Mouse (Mus musculus) testis, postnatal 14 days (tissue): Measurements from ENCODE around the gene Efcab11.

Source experiments
- DNase-seq: peaks from one replicate; pipeline ENCODE4 v3.0.0; 2021; ENCODE audit warnings: low spot score

Gene Efcab11

DNA sequence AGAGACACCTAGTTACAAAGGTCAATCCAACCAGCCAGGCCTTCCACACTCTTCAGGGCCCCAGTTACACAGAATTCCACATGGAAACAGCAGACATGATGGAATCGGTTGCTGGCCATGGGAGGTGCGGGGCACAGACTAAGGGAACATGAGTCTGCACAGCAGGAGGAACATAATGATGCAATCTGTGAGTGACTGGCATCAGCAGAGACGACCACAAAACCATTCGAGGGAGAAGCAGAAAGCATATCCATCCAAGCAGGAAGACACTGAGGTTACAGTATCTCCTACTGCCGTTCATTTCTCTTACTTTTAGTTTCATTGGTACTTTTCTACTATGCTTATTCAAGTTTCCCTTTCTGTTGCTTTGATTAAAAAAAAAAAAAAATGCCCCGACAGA, 9.6 kb downstream of the Efcab11 start:
- DNase-seq: no peak

DNA sequence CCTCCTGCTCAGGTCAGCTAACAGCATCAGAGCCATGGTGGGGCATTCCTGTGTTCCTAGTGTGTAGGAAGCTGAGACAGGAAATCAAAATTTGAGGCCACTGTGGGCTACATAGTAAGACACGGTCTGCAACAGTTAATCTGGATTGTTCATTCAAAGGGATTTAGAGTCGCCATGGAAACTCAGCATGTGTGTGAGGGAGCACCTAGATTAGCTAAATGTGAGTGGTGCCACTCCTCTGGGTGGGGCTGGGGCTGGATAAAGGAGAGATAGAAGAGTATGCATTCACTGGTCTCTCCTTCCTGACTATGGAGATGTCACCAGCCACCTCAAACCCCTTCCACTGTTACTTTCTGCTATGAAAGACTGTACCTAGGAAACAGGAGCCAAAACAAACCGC, 10.8 kb downstream of the Efcab11 start:
- no peak for DNase-seq

DNA sequence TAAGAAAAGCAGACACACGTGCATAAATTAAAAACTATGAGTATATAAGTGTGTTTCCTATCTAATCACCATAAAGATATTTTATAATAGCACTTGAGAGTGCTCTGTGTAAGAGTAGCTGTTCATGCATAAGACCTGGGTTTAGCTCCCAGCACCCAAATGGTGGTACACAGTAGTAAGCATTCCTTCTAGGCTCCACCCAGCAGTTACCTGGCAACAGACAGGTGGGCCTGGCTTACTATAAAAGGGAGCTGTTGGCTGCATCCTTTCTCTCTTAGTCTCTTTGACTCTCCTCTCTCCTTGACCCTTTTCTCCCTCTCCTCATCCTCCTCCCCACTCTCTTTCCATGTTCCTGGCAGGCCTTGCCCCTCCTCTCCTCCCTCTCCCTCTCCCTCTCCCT, 15.4 kb downstream of the Efcab11 start:
- DNase-seq: no peak

DNA sequence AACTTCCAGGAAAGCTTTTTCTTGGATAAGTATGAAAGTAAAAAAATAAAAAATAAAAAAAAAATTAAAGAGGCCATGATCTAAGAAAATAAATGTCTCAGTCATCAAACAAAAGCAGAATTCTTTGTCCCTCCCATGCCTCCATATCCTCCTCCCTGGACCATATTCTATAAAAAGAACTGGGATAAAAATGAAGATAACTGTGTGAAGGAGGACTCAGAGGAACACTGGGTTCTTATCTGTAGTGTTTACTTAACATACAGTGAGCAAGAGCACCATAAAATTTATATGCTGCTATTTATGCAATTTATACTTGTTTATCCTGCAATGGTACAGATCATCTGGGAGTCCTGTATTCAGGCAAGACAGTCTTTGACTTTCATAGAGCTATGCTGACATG, 19.6 kb downstream of the Efcab11 start:
- no peak for DNase-seq

DNA sequence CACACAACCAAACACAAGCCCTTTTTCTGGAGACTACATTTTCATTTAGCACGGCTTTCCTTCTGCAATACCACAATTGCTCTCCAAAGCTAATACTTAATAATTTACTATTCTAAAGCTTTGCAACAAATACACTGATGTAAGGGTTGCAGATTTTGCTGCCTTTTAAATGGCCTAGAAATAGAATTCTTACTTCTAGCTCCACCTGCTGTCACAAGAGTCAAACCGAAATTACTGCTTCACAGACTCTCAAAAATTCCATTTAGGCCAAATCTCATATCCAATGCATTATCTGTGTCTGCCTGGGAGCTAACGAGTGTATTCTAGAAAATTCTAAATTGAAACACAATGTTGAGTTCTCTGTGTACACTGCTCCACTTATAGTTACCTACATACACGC, 23.3 kb downstream of the Efcab11 start:
- DNase-seq: no peak

DNA sequence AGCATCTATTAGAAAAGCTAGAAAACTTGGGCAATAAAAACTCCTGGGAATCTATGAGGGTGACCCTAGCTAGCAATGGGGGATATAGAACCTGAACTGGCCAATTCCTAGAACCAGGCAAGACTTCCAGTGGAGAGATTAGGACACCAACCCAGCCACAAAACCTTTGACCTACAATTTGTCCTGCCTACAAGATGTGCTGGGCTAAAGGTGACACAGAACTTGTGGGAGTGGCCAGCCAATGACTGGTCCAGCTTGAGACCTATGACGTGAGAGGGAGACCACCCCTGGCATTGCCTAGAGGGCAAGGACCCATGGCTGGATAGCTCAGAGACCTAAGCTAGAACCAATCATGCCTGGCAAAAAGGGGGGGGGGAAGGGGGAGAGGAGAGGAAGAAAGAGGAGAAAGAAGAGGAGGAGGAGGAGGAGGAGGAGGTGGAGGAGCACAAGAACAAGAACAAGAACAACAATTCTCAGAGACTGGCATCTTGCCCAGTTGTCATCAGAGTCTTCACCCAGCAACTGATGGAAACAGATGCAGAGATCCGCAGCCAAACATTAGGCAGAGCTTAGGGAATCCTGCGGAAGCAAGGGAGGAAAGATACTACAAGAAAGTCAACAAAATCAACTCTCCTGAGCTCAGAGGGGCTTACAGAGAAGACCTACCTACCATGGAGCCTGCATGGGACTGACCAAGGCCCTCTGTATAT, 24.7 kb downstream of the Efcab11 start:
- no peak for DNase-seq

DNA sequence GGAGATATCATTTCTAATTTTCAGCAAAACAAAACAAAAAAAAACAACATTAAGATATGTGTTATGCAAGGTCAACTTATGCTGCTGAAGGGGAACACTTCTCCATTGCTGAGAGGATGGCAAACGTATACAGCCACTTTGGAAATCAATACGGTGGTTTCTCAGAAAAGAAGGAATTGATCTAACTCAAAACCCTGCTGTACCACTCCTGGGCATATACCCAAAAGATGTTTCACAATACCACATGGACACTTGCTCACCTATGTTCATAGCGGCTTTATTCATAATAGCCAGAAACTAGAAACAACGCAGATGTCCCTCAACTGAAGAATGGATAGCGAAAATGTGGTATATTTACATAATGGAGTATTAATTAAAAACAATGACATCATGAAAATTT, 25.6 kb downstream of the Efcab11 start:
- DNase-seq: no peak

DNA sequence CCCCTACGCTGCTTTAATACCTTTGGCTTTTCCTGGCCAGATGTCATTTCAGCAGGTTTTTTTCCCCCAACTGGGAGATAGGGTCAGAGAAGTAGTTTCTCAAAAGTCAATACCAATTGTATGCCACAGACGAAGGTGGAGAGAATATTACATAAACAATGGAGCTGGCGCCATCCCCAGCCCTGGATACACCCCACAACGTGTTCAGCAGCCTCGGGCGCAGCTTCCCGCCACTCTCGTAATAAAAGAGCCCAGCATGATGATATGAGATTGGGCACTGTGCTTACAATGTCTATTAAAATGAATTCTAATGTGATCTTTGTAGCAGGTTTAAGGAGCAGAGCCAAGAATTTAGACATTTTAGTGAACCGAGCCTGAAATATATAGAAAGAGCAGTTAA, 28.2 kb downstream of the Efcab11 start:
- DNase-seq: no peak

DNA sequence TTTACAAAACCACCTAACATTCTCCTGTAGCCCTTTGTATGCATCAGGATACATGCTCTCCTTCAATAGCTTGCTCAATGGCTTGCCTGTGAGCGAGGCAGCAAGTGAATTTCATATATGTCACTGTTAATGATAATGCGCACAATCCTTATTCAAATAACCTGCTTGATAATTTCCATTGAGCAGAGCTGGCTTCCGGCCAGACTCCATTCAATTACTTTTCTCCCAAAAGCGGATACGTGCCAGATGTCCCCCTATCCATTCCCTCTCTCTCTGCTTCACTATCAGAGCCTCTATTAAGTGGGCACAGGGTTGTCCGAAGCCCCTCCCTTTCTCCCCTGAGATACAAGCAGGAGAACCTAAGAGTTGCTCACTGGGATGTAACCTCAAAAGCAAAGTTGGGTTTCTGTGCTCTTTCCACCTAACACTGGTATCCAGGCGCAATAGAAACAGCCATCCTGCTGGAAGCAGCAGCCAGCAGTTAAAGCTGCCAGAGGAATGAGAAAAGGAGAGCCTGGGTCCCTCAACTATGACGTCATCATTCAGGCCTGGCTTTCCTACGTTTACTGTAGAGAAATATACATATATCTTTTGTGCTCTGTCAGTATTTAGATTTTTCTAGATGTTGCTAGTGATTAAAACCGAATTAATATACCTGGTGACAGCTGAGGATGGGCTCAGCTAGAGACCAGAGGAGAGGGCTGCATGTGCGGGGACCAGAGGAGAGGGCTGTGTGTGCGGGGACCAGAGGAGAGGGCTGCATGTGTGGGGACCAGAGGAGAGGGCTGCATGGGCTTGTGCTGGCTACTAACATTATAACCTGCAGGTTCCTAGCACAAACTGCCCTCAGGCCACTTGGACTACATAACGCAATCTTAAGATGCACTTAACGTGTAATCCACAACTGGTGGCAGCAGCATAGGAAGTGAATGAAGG, 30.6 kb downstream of the Efcab11 start:
- no peak for DNase-seq

DNA sequence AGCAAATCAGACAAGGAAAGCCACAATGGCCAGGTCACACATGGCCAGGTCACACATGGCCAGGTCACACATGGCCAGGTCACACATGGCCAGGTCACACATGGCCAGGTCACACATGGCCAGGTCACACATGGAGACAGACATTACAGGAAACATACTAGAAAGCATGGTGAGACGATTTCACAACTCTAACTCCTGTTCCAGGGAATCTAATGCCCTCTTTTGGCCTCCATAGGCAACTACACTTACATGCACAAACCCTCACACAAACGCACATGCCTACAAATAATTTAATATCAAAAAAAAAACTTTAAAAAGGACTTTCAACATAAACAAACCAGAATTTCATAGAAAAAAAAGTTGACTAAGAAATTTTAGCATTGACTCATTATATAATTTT, 34.2 kb downstream of the Efcab11 start:
- DNase-seq: no peak

DNA sequence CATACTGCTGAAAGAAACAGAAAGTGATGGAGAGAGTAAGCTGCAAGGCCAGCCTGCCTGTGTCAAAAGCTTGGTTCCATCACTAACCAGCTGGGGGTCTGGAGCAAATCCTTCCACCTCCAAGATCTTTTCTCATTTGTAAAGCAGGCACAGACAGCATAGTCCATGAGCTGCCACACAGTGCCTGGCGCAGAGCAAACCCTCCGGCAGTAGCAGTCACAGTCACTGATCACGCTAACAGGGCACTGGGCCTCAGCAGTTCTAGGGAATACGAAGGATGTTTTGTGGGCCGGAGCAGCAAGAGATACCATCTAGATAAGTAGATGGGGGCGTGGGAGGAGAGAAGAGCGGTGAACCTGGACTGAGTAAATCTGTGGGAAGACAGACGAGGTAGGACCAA, 39.3 kb downstream of the Efcab11 start:
- no peak for DNase-seq

DNA sequence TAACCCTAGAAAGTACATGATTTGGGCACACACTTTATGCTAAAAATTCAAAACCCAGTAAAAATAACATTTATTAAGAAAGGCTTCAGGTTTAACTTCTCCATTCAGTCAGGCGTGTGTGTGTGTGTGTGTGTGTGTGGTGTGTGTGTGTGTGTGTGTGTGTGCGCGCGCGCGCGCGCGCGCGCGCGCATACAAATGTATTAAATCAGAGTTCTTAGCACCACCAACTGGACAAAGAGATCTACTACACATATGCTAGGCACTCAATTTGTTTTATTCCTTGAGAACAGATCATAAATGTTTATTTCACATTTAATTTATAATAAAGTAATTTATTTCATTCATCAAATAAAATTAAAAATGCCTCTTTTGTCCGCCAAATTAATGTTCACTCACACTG, 45.5 kb downstream of the Efcab11 start:
- no peak for DNase-seq

DNA sequence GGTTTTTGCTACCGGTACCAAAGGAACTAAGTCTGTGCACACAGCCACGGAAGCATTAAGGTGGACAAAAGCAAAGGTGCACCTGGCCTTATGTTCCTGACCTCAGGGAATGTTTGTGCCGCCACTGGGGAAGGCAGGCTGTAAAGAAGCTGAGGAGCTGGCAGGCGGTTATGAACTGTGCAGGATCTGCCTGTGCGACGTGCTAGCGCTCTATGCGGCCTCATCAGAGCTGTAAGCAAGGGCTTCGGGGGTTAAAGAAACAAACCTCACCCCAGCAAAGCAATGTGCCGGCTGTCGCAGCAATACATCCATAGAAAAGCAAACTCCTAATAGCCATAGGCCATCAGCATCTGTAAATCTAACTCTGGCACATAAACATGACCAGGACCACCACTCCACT, 46.1 kb downstream of the Efcab11 start:
- no peak for DNase-seq

DNA sequence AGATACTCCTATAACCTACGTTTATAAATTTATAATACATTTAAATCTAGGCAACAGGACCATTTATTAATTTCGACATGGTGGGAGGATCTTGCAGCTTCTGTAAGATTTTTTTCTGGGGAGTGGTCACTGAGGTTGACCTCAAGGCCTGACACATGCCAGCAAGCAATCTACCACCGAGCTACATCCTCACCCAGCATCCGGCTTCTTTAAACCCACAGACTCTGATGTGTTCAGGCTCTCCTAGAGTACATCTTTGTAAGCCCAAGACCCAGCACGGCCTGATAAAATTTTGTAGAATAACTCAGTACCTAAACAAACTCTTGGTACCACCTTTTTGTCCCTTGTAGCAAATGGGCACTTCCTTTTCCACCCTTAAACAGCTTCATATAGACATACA, 46.7 kb downstream of the Efcab11 start:
- no peak for DNase-seq

DNA sequence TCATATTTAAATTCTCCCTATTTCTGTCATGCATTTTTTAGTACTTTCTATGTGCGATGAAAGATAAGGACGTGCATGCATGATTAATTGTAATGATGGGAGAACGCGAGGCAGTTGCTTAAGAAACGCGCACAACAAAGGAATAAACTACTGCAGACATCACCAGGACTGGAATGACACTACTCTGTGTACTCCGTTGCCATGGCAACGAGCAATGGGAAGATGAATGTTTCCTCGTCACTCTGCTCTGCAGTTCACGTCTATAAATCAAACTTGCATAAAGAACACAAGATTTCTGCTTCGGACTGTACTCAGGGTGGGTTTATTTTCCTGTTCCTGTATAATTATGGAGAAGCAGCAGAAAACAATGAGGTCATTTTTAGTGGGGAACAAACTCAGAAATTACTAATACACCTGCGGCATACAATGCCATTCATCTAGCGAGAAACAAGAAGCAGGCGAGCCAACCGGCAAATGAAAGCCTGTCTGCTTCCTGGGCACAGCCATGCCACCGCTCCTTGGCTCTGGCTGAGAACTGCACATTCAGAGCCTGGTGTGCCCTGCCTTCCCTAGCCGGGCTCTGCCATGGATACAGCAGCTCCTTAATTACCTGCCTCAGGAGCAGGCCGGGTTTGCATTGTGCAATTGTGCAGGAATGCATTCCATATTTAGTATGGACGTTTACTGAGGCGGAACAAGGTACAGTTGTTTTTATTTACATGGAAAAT, 47.7 kb downstream of the Efcab11 start:
- no peak for DNase-seq

DNA sequence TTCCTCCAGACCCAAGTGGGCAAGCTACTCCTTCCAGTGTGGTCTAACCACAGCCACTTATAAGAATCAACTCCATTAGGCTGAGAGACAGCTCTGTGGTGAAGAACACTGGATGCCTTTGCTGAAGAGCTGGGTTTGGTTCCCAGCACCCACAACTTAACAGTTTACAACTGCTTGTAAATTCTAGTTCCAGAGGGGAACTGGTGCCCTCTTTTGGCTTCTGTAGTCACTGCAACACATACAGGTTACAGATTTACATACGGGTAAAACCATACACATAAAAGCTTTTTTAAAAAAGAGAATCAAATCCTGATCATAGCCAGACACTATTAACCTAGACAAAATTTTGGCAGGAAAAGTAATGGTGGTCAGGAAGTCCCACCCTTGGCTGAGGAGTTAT, 50.8 kb downstream of the Efcab11 start:
- DNase-seq: no peak

DNA sequence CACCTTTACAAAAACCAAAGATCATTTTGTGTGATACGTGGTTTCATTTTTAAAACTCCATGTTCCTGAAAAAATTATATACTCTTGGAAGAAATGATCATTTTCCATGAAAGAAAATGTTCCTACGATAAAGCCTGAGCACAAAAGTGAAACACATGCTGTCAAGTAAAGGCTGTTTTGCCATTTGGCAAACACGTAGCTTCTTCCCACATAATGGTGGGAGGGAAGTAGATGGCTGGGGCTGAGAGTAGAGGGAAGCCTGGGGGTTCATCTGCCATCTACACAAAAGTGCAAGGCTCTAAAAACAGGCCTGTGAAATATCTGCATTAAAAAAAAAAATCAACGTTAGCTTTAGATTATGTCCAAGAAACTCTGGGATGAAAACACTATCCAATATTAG, 61.6 kb downstream of the Efcab11 start:
- no peak for DNase-seq

DNA sequence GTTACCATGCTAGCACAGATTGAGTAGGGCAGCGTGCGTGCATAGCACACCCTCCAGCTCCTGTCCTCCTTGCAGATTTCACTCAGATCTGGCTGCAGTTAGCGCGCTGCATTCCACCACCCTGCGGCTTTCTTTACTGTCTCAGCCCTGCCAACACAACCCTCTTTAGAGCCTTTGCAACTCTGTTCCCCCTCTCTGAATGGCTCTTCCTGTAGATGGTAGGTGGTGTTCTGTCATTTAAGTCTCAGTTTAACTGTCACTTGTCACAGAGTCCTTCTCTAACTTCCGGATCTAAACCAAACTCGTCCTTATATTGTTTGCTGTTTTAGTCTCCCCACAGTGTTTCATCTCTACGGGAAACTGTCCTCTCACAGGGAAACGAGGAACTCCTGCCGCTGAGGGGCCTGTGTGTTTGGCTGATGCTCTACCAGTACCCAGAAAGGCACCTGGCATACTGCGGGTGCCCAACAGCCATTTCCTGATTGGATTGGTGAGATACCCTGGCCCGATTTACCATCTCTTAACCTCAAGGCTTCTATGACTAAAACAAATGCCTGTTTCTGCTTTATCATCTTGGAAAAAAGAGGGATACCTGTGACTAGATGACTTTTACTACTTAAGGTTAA, 62.8 kb downstream of the Efcab11 start:
- no peak for DNase-seq

DNA sequence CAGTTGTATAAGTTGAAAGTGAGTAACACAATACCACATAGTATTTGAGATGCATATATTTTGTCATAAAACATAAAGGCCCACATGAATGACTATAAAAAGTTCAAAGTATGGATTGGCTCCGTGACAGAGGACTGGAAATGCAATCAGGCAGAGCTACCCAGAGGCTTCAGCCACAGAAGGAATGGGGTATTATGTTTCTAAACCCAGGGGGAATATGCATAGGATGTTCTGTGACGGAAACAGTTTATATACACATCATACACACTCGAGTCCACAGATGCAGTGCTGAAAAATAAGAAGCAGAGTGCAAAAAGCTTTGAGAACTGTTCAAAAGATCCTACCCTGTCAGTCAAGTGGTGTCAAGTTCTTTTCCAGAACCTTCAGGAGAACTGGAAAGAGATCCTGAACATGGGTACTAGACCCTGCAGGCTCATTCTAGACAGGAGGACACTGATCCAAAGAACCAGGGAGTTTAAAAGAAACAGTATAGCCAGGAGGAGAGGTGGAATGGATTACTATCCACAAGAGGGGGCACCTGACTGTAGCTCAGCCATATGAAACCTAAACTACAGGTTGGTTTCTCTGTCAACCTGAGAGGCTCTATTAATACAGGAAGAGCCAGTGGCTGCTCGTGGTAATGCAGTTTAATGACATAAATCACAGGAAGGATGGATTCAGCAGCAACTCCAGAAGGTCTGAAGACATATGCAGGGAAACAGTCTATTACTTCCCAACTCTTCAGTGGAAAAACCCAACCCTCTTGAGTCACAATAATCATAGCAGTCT, 64.9 kb downstream of the Efcab11 start:
- DNase-seq: no peak

DNA sequence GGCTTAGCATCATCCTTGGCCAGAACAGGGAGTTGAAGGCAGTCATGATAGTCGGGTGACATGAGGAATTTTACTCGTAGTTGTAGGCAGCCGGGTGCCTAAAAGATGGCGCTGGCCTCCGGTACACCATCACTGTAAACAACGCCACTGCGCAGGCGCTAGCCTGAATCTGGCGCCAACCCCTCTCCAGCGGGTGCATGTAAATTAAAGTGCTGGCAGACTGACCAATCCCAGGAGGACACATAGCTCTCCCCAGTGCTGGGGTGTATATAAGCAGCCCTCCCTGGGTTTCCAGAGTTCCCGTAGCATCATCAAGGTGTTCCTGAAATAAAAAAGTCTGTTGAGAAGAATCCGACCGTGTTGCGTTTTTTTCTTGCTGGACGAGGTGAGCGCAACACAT, 66.2 kb downstream of the Efcab11 start:
- DNase-seq: peak; percentile 58

DNA sequence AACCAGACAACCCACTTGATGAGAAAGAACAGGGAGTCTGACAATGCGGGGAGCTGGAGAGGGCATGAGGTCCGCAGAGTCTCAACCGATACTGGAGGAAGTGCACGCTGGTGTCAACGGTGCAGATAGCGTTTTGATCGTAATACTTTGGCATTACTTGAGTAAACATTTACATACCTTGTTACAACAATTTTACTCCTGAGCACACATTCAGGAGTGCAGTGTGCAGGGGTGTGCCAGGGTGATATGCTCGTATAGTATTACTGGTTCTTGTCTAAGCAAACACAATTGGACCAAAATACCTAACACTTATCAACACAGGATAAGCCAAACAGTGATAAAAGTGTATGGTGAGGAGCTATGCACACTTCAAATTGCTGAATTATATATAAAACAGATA, 69.0 kb downstream of the Efcab11 start:
- DNase-seq: no peak

DNA sequence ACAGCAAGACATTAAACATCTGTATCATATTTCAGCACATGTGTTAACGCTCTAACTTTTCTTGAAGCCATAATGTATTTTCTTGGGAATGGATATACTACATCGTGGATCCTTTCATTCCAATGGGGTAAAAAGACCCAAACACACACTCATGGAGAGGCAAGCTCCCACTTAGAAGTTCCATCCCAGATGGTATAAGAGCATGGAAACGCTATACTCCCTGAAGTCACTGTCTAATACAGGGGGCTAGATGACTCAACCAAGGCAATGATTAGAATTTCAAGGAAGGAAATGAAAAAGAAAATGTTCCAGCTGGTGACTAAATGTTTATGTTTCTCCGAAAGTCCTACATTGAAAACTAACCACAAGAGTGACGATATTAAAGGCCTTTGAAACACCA, 76.3 kb downstream of the Efcab11 start:
- no peak for DNase-seq
